Mouse (Mus musculus) hindbrain, embryonic 16.5 days (tissue): ENCODE measurements at regions not wholly inside any gene's neighbourhood (a gene's known extent, or its start where the extent isn't known, plus 50 kb on each side); places are given as distances from the start of the nearest gene placed in this dataset.
A peak's percentile ranks its signal among the peaks of the same experiment; 100 is the strongest.

ENCODE experiments used
- ATAC-seq: fragments of 200-750 bp; cut with Nextera tagmentation; 2 replicates; pipeline ENCODE4 v1.8.0; 2017; ENCODE audit warnings: moderate TSS enrichment, moderate library complexity
- H3K27ac ChIP-seq: fragments of 300-500 bp; sonication (generic); 2 replicates; pipeline ENCODE4 v1.5.1; 2014; ENCODE audit warnings: low read depth, mild to moderate bottlenecking, control low read depth, low read length, moderate library complexity
- H3K27me3 ChIP-seq: fragments of 300-500 bp; sonication (generic); replicated peaks from 2 replicates; pipeline ENCODE4 v1.6.1; 2014; ENCODE audit warnings: low read length; ENCODE audit not compliant: control insufficient read depth, insufficient read depth
- H3K36me3 ChIP-seq: fragments of 300-500 bp; sonication (generic); 2 replicates; pipeline ENCODE4 v1.6.1; 2014; ENCODE audit warnings: mild to moderate bottlenecking, low read length, moderate library complexity, mixed read lengths; ENCODE audit not compliant: control insufficient read depth, insufficient read depth
- H3K4me1 ChIP-seq: fragments of 300-500 bp; sonication (generic); 2 replicates; pipeline ENCODE4 v1.6.1; 2014; ENCODE audit warnings: low read depth, low read length; ENCODE audit not compliant: control insufficient read depth, insufficient read depth
- H3K4me2 ChIP-seq: fragments of 300-500 bp; sonication (generic); 2 replicates; pipeline ENCODE4 v1.6.1; 2014; ENCODE audit warnings: mild to moderate bottlenecking, low read length, control low read depth, moderate library complexity
- H3K4me3 ChIP-seq: fragments of 300-500 bp; sonication (generic); 2 replicates; pipeline ENCODE4 v1.5.1; 2014; ENCODE audit warnings: mild to moderate bottlenecking, low read length, control low read depth, moderate library complexity
- H3K9ac ChIP-seq: fragments of 300-500 bp; sonication (generic); 2 replicates; pipeline ENCODE4 v1.6.1; 2014; ENCODE audit warnings: low read depth, mild to moderate bottlenecking, control low read depth, low read length, moderate library complexity
- H3K9me3 ChIP-seq: fragments of 300-500 bp; sonication (generic); 2 replicates; pipeline ENCODE4 v1.6.1; 2014; ENCODE audit warnings: mild to moderate bottlenecking, low read length, moderate library complexity; ENCODE audit not compliant: control insufficient read depth
- WGBS: fragments of 180-500 bp; shearing (Covaris S2); extraction: QIAGEN DNeasy Blood & Tissue Kit; methylation state at CpG from one replicate; pipeline ENCODE4 v1.1.7; 2014; 5-methylcytosine and 5-hydroxymethylcytosine counted together

DNA sequence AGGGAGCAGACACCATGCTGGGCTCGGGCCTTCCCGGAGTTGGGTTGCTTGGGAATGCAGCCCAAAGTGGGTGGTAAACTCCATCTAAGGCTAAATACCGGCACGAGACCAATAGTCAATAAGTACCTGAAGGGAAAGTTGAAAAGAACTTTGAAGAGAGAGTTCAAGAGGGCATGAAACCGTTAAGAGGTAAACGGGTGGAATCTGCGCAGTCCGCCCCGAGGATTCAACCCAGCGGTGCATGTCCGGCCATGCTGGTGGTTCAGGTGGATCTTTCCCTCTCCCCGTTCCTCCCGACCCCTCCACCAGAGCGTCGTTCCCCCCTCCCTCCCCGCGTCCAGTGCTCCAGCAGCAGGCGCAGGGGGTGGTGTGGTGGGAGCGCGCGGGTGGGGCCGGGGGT is 179.1 kb upstream of the Arhgef26 start:
- Histone ChIP-seq H3K4me2 (no peak overlapping the region), H3K36me3 (no peaks in the 10 kb centered on the region), H3K27me3 (no peaks in the 10 kb centered on the region), H3K9me3 (peaks cover 8% of the 10 kb centered on the region), H3K4me1 (no peaks in the 10 kb centered on the region), H3K27ac (no peak overlapping the region), H3K9ac (no peak overlapping the region), H3K4me3 (no peak overlapping the region)
- WGBS = 60% methylated on average over 22 of the region's 22 CpGs
- ATAC-seq = peak; percentile 98

DNA sequence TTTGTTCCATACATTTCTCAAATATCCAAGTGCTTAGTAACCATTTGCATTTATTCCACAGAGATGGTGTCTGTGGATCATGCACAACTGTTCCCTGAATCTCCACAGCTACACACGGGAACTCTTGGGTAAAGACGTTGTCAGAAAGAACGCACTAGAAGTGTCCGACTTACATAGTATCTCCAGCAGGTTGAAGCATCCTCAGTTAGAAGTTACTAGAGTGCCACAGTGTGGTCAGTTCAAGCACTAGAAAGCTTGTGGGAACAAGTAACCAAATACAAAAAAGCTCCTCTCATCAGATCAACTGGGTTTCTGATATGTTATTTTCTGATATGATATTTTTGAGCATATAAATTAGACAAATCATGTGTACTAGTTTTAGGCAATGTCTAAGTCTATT is 167.5 kb upstream of the Arhgef26 start:
- ATAC-seq = peak; percentile 94
- no peak overlapping the region for H3K4me2 ChIP-seq
- WGBS = 47% methylated on average over 4 of the region's 4 CpGs
- no peak overlapping the region for H3K4me3 ChIP-seq
- H3K9ac ChIP-seq = no peak overlapping the region
- no peaks in the 10 kb centered on the region for H3K9me3 ChIP-seq
- H3K27me3 ChIP-seq = no peaks in the 10 kb centered on the region
- H3K36me3 ChIP-seq = no peaks in the 10 kb centered on the region
- no peak overlapping the region for H3K27ac ChIP-seq
- H3K4me1 ChIP-seq = no peaks in the 10 kb centered on the region

DNA sequence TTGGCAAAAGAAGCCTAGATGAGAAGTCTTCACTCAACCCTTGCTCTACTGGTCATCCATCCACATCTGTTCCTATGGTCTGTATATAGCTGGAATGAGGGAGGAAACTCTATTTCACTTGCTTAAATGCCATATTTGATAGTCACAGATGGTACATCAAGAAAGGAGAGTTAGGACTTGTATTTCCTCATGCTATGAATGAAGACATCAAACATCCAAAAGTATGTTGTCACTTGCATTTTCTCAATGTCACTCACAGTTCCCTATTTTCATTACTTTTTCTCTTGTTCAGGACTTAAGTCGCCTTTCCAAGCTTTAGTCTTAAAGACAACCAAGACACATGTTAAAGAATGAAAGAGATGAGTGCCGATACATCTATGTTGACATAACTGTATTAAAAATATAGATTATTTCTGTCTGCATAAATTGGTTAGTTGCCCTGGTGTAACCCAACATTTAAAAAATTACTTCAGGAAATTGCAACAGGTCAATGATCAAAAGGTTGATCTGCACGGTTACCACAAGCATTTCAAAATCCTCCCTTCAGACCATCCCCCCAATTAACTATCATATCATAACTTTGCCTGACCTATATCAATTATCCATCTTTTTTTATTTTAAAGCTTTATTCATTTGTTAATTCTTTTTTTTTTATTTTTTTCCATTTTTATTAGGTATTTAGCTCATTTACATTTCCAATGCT is 150.2 kb upstream of the Arhgef26 start:
- no peaks in the 10 kb centered on the region for H3K36me3 ChIP-seq
- H3K27me3 ChIP-seq = no peaks in the 10 kb centered on the region
- no peaks in the 10 kb centered on the region for H3K9me3 ChIP-seq
- no peaks in the 10 kb centered on the region for H3K4me1 ChIP-seq
- no peak overlapping the region for H3K9ac ChIP-seq
- H3K4me3 ChIP-seq = no peak overlapping the region
- no peak for ATAC-seq
- 91% methylated on average over 3 of the region's 3 CpGs for WGBS
- no peak overlapping the region for H3K4me2 ChIP-seq
- H3K27ac ChIP-seq = no peak overlapping the region

DNA sequence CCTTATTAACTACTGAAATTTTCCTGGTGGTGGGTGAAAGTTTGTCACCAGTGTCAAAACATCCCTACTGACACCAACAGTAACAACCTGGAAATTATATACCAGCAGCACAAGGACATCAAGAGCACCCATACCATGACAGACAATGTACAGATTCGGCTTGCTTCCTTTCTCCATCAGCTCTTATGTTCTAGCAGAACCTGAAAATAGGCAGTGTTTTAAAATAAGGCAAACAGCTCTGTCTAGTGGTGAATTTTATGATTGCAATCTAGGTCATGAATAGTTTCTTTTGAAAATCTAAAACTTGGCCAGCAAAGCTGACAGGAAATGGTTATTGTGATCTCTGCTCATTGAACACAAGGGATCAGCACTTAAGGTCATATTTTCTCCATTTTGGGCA is 145.7 kb upstream of the Arhgef26 start:
- Histone ChIP-seq H3K27ac (no peak overlapping the region), H3K36me3 (no peaks in the 10 kb centered on the region), H3K4me1 (no peaks in the 10 kb centered on the region), H3K9me3 (no peaks in the 10 kb centered on the region), H3K27me3 (no peaks in the 10 kb centered on the region), H3K9ac (no peak overlapping the region), H3K4me2 (no peak overlapping the region), H3K4me3 (no peak overlapping the region)
- ATAC-seq = 0 out of 2 replicates have a peak, but pooled peaks have one; percentile 52
- WGBS = 36% methylated on average over 1 of the region's 1 CpGs

DNA sequence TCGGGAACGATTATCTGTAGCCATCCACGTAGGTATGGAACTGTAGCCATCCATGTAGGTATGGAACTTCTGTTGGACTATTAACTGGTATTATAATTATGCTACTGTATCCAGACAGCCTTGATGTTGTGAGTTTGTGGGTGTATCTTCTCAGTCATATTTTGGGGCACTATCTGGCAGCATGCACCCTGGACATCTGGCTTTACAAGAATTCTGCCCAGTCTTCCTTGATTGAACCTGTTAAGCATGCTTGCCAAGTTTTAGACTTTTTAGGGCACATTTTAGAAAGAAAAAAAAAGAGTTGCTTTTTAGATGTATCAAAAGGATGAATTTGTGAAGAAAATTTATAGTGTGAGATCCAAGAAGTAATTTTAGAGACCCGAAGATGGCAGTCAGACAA is 143.7 kb upstream of the Arhgef26 start:
- Histone ChIP-seq H3K4me3 (no peak overlapping the region), H3K9me3 (no peaks in the 10 kb centered on the region), H3K36me3 (no peaks in the 10 kb centered on the region), H3K9ac (no peak overlapping the region), H3K4me1 (no peaks in the 10 kb centered on the region), H3K4me2 (no peak overlapping the region), H3K27me3 (no peaks in the 10 kb centered on the region), H3K27ac (no peak overlapping the region)
- 96% methylated on average over 4 of the region's 4 CpGs for WGBS
- ATAC-seq = no peak

DNA sequence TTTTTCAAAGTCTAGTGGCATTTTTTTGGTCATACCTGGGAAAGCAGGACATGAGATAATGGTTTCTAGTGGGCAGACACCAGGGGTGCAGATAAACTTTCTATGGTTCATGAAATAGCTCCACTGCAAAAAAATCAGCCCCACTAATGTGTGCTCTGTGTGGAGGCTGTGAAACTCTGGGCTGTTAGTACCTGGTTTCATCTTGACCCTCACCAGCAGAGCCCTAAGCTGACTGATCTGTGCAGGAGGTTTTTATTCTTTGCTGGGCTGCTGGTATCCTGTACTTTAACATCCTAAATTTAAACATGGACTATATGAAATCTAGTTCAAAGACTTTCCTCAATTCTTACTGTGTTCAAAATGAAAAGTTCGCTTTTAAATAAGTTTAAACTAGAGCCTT is 141.5 kb upstream of the Arhgef26 start:
- H3K4me3 ChIP-seq = no peak overlapping the region
- no peaks in the 10 kb centered on the region for H3K9me3 ChIP-seq
- no peaks in the 10 kb centered on the region for H3K27me3 ChIP-seq
- WGBS = 81% methylated on average over 1 of the region's 1 CpGs
- no peaks in the 10 kb centered on the region for H3K36me3 ChIP-seq
- no peak for ATAC-seq
- H3K4me1 ChIP-seq = no peaks in the 10 kb centered on the region
- H3K27ac ChIP-seq = no peak overlapping the region
- H3K4me2 ChIP-seq = no peak overlapping the region
- H3K9ac ChIP-seq = no peak overlapping the region

DNA sequence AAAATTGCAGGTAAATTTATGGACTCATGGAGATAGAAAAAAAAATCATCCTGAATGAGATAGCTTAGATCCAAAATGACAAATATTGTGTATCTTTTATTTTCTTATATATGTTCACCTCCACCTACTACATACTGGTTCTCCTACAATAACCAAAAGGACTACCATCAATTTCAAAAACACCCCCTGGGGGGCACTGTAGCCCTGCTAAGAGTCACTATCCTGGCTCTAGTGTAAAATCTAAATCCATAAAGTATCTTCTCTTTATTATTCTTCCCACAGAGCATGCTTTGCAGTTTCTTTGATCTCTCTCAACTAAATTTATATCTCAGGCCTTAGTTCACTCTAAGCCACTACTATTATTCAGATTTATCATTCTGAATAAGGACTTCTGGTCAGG is 122.3 kb upstream of the Arhgef26 start:
- Histone ChIP-seq H3K4me2 (no peak overlapping the region), H3K9me3 (no peaks in the 10 kb centered on the region), H3K36me3 (no peaks in the 10 kb centered on the region), H3K27me3 (no peaks in the 10 kb centered on the region), H3K4me3 (no peak overlapping the region), H3K4me1 (no peaks in the 10 kb centered on the region), H3K27ac (no peak overlapping the region), H3K9ac (no peak overlapping the region)
- ATAC-seq = no peak

DNA sequence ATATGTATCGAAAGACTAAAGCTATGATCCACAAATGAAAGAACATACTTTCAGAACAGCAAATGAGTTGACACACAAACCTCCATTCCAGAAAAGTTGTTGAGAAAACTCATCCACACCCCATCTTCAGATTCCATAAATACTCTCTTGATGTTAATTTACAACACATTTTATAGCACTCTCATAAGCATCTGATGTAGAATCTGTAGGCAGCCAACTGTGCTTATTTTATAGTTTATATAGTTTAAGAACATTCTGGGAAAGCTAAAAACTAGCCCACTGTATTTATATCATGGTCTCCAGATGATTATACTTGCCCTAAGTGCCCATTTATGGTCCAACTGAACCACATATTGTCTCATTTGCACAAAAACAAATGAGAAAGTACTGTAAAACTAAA is 120.8 kb upstream of the Arhgef26 start:
- ATAC-seq = no peak
- no peak overlapping the region for H3K4me3 ChIP-seq
- no peak overlapping the region for H3K4me2 ChIP-seq
- H3K36me3 ChIP-seq = no peaks in the 10 kb centered on the region
- H3K4me1 ChIP-seq = no peaks in the 10 kb centered on the region
- H3K27me3 ChIP-seq = no peaks in the 10 kb centered on the region
- no peak overlapping the region for H3K27ac ChIP-seq
- H3K9ac ChIP-seq = no peak overlapping the region
- WGBS = 93% methylated on average over 1 of the region's 1 CpGs
- no peaks in the 10 kb centered on the region for H3K9me3 ChIP-seq

DNA sequence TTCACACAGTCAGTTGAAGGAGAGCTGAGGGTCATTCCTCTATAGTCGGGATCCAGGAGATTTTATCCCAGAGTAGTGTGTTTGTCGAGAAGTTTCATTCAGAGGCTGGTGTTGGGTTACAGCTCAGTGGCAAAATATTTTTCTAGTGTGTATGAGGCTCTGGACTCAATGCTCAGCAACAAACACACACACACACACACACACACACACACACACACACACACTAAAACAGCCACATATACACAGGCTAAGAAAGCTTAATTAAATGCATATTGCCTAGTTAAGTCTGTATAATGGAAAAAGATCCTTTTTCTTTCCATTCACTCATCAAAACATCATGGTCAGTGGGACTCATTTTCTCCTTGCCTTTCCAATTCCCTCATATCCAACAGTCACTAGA is 110.4 kb upstream of the Arhgef26 start:
- WGBS = 82% methylated on average over 2 of the region's 2 CpGs
- Histone ChIP-seq H3K27me3 (no peaks in the 10 kb centered on the region), H3K4me3 (no peak overlapping the region), H3K9ac (no peak overlapping the region), H3K9me3 (no peaks in the 10 kb centered on the region), H3K27ac (no peak overlapping the region), H3K4me2 (no peak overlapping the region), H3K36me3 (no peaks in the 10 kb centered on the region), H3K4me1 (no peaks in the 10 kb centered on the region)
- no peak for ATAC-seq

DNA sequence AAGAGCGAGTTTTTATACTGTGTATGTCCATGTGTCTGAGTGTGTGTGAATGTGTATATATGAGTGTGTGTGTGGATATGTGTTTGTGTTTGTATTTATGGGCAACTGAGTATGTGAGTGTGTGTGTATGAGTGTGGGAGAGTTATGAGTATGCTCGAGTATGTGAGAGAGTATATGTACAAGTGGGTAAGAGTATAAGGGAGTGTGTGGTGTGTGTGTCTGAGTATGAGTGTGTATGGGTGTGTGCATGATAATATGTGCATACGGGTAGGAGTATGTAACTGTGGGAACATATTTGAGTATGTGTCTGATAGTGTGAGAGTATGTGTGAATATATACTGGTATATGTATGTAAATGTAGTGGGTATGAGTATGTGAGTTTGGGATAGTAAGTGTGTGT is 110.0 kb upstream of the Arhgef26 start:
- WGBS = 92% methylated on average over 3 of the region's 3 CpGs
- Histone ChIP-seq H3K9ac (no peak overlapping the region), H3K4me1 (no peaks in the 10 kb centered on the region), H3K4me3 (no peak overlapping the region), H3K4me2 (no peak overlapping the region), H3K27me3 (no peaks in the 10 kb centered on the region), H3K27ac (no peak overlapping the region), H3K36me3 (no peaks in the 10 kb centered on the region), H3K9me3 (no peaks in the 10 kb centered on the region)
- no peak for ATAC-seq
